Mouse (Mus musculus): ENCODE measurements around the gene Itpr1. TPM values are rescaled to one million over a fixed set of nuclear protein-coding genes. Genes with fewer than 3 reads are reported as not detected.

The Itpr1 gene
- polyA plus RNA-seq, 1 experiment: 64.6 TPM

DNA sequence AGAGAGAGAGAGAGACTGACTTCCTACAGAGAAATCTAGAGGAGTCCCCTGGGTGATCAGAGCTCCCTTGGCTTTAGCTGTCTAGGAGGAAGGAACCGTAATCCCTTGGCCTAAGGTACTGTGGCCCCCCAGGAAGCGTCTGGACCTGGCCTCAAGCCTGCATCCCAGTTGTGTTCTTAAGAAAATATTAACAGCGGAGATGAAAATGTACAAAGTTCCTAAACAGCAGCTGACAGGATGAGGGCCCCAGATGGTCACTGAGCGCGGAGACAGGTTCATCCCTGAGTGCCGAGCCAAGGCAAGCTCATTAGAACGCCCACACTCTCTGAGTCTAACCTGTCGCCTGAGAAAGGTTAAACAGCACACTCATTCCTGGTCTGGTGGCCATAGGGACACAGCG lies 300.1 kb downstream of the Itpr1 start:
- no peak for DNase-seq (ENCODE audit: low spot score)

DNA sequence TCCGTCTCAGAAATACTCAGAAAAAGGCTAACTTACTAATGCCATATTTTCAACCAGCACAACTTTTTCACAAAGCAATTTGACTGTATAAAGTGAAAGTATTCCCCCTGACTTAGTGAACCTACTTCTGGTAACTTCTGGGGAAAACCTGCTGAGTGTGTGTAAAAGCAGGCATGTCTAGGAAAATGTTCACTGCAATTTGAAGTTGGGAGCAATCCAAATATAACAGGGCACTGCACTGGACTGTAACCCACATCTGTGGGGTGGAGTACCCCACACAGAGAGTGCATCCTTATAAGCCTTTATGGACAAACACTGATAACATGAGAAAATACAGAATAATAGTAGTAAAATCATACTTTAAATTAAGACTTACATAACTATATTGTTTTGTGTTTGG lies 303.4 kb downstream of the Itpr1 start:
- DNase-seq (ENCODE audit: low spot score): no peak

DNA sequence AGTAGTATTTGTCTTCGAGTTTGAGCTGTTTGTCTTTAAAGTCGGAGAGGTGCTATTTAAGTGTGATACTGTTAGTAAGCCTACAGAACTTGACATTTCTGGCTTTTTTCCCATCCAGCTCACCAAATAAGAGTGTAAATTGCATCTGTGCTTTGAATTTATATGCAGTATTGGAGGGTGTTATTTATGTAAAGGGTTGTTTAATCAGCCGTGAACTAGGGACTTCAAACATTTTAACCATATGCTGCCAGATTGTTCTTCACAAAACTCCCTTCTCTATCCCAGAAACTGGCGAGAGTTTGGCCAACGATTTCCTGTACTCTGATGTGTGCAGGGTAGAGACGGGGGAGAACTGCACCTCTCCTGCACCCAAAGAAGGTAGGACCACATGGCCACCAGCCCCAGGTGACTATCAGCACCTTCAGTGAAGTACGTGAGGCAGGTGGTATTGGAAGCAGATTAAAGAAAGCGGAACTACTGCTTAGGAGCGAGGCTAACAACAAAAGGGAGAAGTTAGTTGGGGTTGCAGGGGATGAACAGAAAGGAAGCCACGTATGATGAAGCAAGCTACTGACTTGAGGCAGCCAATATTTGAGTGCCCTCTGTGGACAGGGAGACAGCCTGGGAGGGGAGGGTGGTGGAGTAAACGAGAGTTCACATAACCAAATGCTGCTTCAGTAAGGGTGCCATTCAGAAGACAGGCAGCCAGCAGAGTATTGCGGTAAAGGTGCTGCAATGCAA lies 304.5 kb downstream of the Itpr1 start:
- DNase-seq (ENCODE audit: low spot score): no peak

DNA sequence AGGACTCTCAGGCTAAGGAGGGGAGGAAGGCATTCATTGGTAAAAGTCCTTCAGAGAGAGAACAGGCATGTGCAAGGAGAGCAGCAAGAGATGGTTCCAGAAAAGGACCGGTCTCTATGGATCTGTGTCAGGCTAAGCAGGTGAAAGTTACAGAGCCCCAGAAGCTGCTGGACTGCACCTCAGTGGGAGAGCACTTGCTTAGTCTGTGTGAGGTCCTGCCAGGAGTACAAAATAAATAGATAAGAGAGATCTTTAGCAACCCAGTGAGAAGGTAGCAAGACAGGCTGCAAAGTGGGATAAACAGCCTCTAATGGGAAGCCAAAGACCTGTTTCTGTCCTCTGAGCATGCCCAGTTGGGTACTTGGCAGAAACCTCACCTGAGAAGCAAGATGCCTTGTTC lies 305.1 kb downstream of the Itpr1 start:
- no peak for DNase-seq (ENCODE audit: low spot score)

DNA sequence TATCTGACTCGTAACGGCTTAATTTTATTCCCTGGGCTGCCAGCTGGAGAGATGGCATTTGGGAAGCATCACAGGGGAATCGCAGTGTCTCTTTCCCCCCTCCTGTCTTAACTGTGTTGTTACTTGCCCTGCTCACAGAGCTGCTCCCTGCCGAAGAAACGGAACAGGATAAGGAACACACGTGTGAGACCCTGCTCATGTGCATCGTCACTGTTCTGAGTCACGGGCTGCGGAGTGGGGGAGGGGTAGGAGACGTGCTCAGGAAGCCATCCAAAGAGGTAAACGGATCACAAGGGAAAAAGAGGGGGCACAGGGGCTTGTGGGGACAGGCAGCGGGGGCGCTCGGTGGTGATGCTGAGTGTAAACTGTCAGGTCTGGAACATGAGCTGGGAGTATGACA lies 305.7 kb downstream of the Itpr1 start:
- DNase-seq (ENCODE audit: low spot score): no peak

DNA sequence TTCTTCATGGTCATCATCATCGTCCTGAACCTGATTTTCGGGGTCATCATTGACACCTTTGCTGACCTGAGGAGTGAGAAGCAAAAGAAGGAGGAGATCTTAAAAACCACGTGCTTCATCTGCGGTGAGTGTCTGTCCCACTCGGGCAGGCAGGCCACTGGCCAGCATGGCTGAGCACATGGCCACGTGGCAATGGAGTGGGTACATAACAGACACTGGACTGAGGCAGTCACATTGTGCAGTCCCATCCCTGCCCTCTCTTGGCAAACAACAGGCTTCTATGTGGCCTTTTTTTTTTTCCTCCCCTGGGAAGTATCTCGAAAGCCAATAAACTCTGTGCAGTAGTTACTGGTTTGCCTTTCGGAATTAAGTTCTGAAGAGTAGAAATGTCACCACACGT lies 306.4 kb downstream of the Itpr1 start:
- DNase-seq (ENCODE audit: low spot score): no peak

DNA sequence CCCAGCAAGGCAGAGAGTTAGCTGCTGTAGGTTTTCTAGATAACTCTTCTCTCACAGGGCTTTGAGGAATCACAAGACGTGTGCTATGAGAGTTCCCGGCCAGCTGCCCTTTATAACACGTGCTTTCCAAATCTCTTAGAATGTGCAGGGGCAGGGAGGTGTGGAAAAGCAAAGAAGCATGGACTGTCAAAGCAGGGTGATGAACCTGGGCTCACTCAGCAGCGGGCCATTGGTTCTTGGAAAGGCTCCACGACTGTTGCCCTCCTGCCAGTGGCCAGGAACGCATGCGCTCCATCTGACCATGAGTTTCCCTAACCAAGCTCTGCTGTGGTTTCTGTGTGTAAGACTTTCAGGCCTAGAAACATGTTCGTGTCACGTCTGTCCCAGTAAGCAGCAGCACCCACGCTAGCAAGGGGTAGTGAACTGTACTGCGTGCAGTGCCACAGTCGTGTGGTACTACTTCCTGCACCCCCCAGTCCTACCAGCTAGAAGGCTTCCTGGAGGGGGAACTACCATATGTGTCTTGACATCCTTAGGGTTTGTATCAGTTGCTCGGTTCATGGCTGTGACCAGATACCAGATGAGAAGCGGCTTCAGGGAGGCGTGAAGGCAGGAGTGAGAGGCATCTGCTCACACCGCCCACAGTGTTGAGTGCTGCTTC lies 311.2 kb downstream of the Itpr1 start:
- DNase-seq (ENCODE audit: low spot score): no peak

DNA sequence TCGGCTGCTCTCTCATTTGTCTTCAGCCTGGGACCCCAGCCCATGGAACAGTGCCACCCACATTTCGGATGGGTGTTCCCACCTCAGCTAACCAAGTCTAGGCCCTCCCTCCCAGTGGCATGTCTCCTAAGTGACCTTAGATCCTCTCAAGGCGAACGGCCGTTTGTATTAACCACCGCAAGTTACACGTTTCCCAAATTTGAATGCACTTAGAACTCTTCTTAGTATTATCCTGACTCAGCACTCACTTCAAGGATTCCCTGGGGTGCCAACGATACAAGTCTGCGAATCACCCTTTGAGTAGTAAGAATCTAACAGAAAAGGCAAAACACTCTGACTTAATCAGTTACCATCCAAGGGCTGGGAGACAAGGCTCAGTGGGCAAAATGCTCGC lies 311.7 kb downstream of the Itpr1 start:
- DNase-seq (ENCODE audit: low spot score): no peak

DNA sequence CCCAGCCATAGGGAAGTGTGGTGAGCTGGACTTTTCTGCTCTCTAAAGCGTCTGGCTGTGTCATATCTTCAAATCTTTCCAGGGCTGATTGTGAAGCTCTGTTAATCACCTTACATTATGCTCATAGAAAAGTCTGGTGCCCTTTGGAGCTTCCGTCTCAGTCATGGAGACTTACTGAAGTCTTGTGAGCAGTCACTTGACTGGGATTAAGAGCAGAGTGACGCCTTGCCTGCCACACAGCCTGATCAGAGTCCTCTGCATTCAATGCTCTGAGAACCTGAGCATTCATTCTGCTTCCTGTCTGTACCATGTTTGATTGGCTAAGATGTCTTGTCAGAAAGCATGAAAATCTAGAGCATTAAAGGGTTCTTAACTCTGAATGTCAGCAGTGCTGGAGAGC lies 314.7 kb downstream of the Itpr1 start:
- no peak for DNase-seq (ENCODE audit: low spot score)

DNA sequence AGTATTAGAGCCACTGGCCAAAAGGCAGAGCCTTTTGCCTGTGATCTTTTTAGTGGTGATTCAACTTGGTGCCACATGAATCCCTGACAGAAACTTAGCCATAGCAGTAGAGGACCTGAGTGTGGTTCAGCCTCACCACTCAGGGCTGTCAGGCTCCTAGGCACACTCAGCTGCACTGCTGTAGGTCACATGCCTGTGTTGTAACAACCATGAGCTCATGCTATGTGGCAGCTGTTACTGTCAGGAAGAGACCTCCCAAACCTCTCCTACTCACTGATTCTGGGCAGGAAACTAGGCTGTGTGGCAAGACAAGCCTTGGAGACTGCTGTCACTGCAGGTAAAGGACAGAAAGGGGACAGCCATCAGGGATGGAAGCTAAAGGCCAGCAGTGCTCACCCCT lies 315.1 kb downstream of the Itpr1 start:
- DNase-seq (ENCODE audit: low spot score): no peak

GRCm38 (mm10) chr6:108529150-108529549 lies 316.3 kb downstream of the Itpr1 start:
- DNase-seq (ENCODE audit: low spot score): no peak

- no peak for DNase-seq (ENCODE audit: low spot score)
Measured at GRCm38 (mm10) chr6:108530781-108531323, 318.0 kb downstream of the Itpr1 start.

DNA sequence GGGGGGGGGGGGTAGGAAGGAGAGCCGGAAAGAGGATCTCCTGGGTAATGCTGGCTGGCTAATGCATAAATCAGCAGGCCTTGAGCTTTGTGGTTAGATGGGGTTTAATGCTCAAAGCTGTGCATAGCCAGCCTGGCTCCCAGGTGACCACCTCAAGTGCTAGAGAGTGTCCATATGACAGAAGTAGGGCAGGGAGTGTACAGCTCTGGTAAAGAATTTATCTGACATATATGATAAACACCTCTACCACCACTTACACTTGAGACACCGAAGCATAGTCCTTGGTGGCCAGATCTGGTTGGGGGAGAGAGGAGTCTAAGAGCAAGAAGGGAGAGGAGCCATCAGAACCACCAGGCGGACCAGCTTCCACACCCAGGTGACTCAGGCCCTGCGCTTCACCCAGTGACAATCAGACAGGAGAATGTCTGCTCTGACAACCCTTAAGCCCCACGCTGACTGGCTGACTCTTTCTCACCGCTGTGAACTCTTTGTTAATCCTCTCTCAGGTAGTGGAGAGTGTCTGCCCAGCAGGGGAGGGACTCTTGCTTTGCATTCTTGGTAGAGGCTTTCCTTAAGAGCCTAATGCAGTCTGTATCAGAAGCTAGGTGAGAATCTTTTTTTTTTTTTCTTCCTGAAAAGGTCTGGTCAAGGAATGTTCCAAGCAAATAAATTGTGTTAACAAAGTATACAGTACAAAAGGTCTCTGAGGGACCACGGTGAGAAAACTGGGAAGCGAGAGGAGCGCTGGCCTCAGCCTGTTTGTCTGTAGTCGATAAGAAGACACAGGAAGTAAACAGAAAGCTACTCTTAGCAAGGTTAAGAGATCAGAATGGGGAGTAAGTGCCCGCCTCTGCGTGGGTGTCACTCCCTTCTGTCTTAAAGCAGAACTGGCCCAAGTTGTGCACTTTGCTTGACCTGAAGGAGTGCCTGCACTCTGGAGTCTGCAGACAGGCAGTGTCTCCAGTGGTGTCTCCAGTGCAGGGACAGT lies 318.7 kb downstream of the Itpr1 start:
- DNase-seq (ENCODE audit: low spot score): no peak

- no peak for DNase-seq (ENCODE audit: low spot score)
Measured at GRCm38 (mm10) chr6:108532486-108533179, 319.7 kb downstream of the Itpr1 start.

- no peak for DNase-seq (ENCODE audit: low spot score)
Measured at GRCm38 (mm10) chr6:108534139-108534538, 321.2 kb downstream of the Itpr1 start.

DNA sequence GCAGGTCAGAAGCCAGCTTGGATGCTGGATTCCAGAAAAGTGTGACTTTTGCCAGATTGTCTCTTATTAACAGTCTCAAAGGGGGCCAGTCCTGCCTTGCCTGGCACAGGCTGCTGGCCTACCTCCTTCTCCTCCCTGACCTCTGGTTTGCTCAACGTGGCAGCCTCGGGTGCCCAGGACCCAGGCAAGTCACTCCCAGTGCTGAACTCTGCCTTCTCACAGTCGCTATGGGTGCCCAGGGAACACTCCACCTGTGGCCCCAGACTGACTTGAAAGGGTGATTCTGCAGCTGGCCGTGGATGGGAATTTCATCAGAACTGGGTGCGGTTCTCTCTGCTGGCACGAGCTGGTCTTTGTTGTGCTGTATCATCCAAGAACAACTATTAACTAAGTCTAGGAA lies 321.7 kb downstream of the Itpr1 start:
- DNase-seq (ENCODE audit: low spot score): no peak

GRCm38 (mm10) chr6:108535309-108535708 lies 322.4 kb downstream of the Itpr1 start:
- no peak for DNase-seq (ENCODE audit: low spot score)

GRCm38 (mm10) chr6:108536546-108537317 lies 323.8 kb downstream of the Itpr1 start:
- DNase-seq (ENCODE audit: low spot score): no peak

GRCm38 (mm10) chr6:108538406-108538805 lies 325.5 kb downstream of the Itpr1 start:
- no peak for DNase-seq (ENCODE audit: low spot score)

DNA sequence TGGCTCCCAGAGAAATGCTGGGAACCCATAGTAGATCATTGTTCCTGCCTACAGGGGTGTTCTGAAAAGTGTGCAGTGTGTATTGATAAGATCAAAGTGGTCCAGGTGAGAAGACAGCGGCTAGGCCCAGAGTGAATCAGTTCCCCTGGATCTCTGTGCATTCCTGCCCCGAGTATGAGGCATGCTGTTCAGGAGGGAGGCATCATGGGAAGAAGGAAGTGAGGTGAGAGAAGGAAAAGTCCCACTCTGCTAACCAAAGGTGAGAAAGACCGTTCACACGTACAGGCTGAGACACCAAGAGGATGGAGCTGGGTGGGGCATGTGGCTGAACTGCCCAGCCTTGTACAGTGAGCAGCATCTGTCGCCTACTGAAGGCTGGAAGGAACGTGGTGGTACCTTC lies 327.5 kb downstream of the Itpr1 start:
- DNase-seq (ENCODE audit: low spot score): no peak

DNA sequence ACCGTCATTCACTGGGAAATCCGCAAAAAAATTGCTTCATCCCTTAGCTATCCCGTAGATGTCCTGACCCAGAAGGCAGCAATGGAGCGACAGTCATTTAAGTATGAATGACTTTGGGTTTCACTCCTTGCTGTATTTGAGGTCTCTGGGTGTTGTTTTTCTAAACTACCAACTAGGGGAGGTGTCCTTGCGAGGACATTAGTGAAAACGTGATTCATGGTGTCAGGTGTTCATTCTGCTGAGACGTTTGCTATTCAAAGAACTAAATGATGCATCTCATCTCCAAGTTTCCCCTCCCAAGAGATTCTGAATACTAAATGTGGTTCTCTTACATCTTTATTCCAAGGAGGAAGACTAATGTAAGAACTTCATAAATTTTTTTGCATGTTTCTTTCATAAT lies 332.0 kb downstream of the Itpr1 start:
- DNase-seq (ENCODE audit: low spot score): no peak

Measured in urinary bladder, adult 2 months (tissue).